Mouse (Mus musculus) embryonic facial prominence, embryonic 12.5 days (tissue): ENCODE data around the gene Galnt9. TPM values are rescaled to one million over a fixed set of nuclear protein-coding genes. Genes with fewer than 3 reads are reported as not detected.

ENCODE experiments used
- ATAC-seq: fragments of 200-750 bp; cut with Nextera tagmentation; 2 replicates; pipeline ENCODE4 v1.8.0; 2017; ENCODE audit not compliant: insufficient number of reproducible peaks, insufficient read depth, low FRiP score, low TSS enrichment
- H3K27ac ChIP-seq: fragments of 300-500 bp; sonication (generic); 2 replicates; pipeline ENCODE4 v1.5.1; 2016; ENCODE audit warnings: mild to moderate bottlenecking
- H3K27me3 ChIP-seq: fragments of 300-500 bp; sonication (generic); 2 replicates; pipeline ENCODE4 v1.6.1; 2016; ENCODE audit warnings: mild to moderate bottlenecking, moderate library complexity
- H3K36me3 ChIP-seq: fragments of 300-500 bp; sonication (generic); 2 replicates; pipeline ENCODE4 v1.6.1; 2016; ENCODE audit warnings: mild to moderate bottlenecking
- H3K4me1 ChIP-seq: fragments of 300-500 bp; sonication (generic); 2 replicates; pipeline ENCODE4 v1.6.1; 2016
- H3K4me2 ChIP-seq: fragments of 300-500 bp; sonication (generic); replicated peaks from 2 replicates; pipeline ENCODE4 v1.6.1; 2016; ENCODE audit warnings: mild to moderate bottlenecking, moderate library complexity
- H3K4me3 ChIP-seq: fragments of 300-500 bp; sonication (generic); 2 replicates; pipeline ENCODE4 v1.5.1; 2016; ENCODE audit warnings: mild to moderate bottlenecking
- H3K9ac ChIP-seq: fragments of 300-500 bp; sonication (generic); 2 replicates; pipeline ENCODE4 v1.6.1; 2016; ENCODE audit warnings: mild to moderate bottlenecking, moderate library complexity
- H3K9me3 ChIP-seq: fragments of 300-500 bp; sonication (generic); 2 replicates; pipeline ENCODE4 v1.6.1; 2016; ENCODE audit warnings: mild to moderate bottlenecking, moderate library complexity
- WGBS: fragments of 180-500 bp; shearing (Covaris S2); methylation state at CpG from one replicate; pipeline ENCODE4 v1.1.7; 2016; 5-methylcytosine and 5-hydroxymethylcytosine counted together
- polyA plus RNA-seq: library from polyadenylated mRNA; unstranded; fragments of >200 nt; fragmentation: Nextera tagmentation; extraction: Ambion mirVana; gene quantifications from 2 replicates; pipeline ENCODE4 v1.2.1, GENCODE M21; 2016

Gene Galnt9
- polyA plus RNA-seq, 1 experiment from 2014 or later = 1.6 TPM

DNA sequence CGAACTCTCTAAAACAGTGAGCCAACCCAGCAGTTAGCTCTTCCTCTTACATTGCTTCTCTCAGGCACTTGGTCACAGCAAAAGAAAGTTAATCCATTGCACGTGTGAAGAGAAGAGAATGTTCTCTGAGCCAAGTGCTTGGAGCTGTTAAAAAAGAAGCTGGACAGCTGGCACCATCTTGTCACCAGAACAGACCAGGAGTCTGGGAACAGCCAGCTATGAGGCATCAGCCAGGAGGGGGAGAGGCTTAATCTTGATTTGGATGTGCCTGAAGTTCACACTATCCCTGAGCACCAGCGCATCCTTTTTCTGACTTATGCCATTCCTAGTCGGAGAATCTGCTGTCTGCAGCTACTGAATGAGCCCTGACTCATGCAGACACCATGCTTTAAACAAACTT lies 30.4 kb upstream of the Galnt9 start:
- no peak overlapping the region for H3K4me3 ChIP-seq
- no peaks in the 10 kb centered on the region for H3K27me3 ChIP-seq
- 69% methylated on average over 4 of the region's 4 CpGs for WGBS
- H3K4me2 ChIP-seq = no peak overlapping the region
- no peaks in the 10 kb centered on the region for H3K4me1 ChIP-seq
- ATAC-seq = no peak
- no peak overlapping the region for H3K9ac ChIP-seq
- H3K9me3 ChIP-seq = no peaks in the 10 kb centered on the region
- H3K27ac ChIP-seq = no peak overlapping the region
- no peaks in the 10 kb centered on the region for H3K36me3 ChIP-seq

DNA sequence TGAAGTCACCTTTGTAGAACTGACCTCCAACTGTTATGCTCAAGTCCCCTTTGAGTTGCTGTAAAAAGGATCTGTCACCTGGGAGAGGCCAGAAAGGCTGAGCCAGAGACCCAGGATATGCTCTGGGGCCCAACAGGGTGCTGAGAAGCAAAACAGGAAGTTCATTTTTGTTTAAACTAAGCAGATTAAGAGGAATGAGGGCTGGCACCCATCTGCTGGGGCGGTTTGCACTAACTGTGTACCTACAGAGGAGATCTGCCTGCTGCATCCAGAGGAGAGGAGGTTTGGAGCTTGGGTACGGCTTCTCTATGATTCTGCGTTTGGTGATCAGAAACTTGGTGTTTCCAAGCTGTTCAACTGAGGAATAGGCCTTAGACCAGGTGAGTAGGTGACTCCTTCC lies 29.5 kb upstream of the Galnt9 start:
- Histone ChIP-seq H3K27me3 (no peaks in the 10 kb centered on the region), H3K9ac (no peak overlapping the region), H3K4me3 (no peak overlapping the region), H3K4me1 (no peaks in the 10 kb centered on the region), H3K9me3 (no peaks in the 10 kb centered on the region), H3K27ac (no peak overlapping the region), H3K36me3 (no peaks in the 10 kb centered on the region), H3K4me2 (no peak overlapping the region)
- no peak for ATAC-seq
- 85% methylated on average over 3 of the region's 3 CpGs for WGBS

DNA sequence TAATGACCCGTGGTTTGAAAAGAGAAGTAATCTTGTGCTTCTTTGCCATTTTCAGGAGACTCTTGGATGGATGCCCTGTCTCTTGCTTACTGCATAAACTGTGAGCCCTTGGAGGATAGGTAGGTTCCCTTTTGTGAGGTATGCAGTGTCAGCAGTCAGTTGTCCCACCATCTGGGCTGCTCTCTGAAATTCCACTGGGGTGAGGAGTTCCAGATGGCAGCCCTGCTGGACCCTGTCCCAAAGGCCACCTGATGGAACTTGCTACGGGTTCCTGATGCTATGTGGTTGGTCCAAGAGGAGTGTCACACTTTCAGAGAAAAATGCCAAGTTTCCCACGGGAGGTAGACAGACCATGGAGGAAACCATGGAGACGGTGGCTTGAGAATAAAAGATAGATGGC lies 27.8 kb upstream of the Galnt9 start:
- no peak for ATAC-seq
- Histone ChIP-seq H3K27ac (no peak overlapping the region), H3K9me3 (no peaks in the 10 kb centered on the region), H3K4me3 (no peak overlapping the region), H3K4me1 (no peaks in the 10 kb centered on the region), H3K36me3 (no peaks in the 10 kb centered on the region), H3K27me3 (no peaks in the 10 kb centered on the region; the same call in 1 of the 2 replicates), H3K4me2 (no peak overlapping the region), H3K9ac (no peak overlapping the region)
- WGBS = 80% methylated on average over 4 of the region's 4 CpGs

DNA sequence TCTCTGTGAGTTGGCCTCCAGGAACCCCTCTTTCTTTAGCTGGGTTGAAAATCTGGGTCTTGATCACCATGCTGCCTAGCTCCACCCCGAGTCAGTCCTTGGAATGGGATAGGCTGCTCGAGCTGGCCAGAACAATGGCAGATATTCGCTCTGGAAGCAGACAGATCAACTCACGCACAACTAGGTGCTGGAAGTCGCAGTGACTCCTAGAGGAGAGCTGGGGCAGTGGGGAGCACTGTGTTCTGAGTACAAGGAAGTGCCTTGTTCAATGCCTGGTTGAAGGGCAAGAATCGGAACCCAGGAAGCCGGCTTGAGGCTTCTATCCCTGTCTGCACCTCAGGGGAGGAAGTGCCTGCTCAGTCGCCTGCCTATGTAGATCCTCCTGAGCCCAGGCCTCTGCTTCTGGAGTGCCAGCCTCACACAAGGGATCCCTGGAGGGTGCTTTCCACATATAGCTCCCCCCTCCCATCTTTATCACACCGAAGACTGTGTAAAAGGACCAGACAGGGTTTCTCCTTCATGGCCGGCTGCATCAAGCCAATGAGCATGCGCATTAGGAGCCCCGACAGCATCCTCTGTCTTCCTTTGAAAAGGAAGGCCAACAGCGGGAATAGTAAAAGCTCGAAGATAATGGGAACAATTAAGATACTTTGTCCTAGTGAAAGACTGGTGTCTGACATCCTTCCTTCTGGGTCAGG lies 25.9 kb upstream of the Galnt9 start:
- no peak overlapping the region for H3K4me3 ChIP-seq
- H3K36me3 ChIP-seq = no peaks in the 10 kb centered on the region
- H3K27me3 ChIP-seq = no peaks in the 10 kb centered on the region; the same call in 1 of the 2 replicates
- no peaks in the 10 kb centered on the region for H3K9me3 ChIP-seq
- no peak overlapping the region for H3K4me2 ChIP-seq
- ATAC-seq = no peak
- WGBS = 33% methylated on average over 14 of the region's 14 CpGs
- H3K9ac ChIP-seq = no peak overlapping the region
- H3K27ac ChIP-seq = no peak overlapping the region
- no peaks in the 10 kb centered on the region for H3K4me1 ChIP-seq

DNA sequence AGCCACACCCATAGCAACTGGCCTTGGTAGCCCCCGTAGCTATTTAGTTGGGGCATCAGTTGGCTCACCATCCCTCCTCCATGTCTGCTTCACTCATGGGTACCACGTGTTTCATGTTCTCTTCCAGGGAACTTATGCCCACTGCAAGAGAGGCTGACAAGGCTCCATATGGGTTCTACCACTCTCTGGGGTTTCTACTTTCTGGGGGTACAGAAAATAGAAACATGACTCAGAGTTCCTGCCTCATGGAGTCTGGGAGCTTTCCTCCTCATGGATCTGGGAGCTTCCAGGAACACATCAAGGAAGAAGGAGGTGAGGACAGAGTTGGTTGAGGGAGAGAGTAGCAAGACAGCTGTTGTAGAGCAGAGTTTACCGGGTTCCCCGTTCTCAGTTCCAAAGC lies 23.2 kb upstream of the Galnt9 start:
- no peaks in the 10 kb centered on the region; the same call in 1 of the 2 replicates for H3K27me3 ChIP-seq
- no peaks in the 10 kb centered on the region for H3K9me3 ChIP-seq
- H3K9ac ChIP-seq = no peak overlapping the region
- H3K27ac ChIP-seq = no peak overlapping the region
- H3K36me3 ChIP-seq = no peaks in the 10 kb centered on the region
- H3K4me2 ChIP-seq = no peak overlapping the region
- no peak overlapping the region for H3K4me3 ChIP-seq
- H3K4me1 ChIP-seq = no peaks in the 10 kb centered on the region
- 89% methylated on average over 4 of the region's 4 CpGs for WGBS
- ATAC-seq = no peak

DNA sequence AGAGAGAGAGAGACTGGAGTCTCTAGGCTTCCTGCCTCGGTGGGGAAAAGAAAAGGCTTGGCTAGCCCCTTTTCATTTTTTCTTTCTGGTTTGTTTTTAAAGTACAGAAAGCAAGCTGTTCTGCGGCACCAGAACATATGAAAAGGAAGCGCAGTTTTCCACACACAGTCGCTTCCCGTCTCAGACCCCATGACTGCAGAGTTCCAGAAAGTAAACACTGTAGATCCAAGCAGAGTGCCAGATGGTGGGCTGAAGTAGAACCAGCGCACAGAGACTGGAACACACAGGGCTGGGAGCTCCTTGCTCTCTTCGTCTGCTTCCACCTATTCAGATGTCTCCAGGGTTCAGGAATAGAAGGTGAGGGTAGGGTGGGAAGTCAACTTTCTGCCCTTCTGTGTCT lies 22.3 kb upstream of the Galnt9 start:
- Histone ChIP-seq H3K4me2 (no peak overlapping the region), H3K27ac (no peak overlapping the region), H3K27me3 (no peaks in the 10 kb centered on the region; the same call in 1 of the 2 replicates), H3K9ac (no peak overlapping the region), H3K4me1 (no peaks in the 10 kb centered on the region), H3K9me3 (no peaks in the 10 kb centered on the region), H3K4me3 (no peak overlapping the region), H3K36me3 (no peaks in the 10 kb centered on the region)
- ATAC-seq = no peak
- WGBS = 56% methylated on average over 7 of the region's 7 CpGs

DNA sequence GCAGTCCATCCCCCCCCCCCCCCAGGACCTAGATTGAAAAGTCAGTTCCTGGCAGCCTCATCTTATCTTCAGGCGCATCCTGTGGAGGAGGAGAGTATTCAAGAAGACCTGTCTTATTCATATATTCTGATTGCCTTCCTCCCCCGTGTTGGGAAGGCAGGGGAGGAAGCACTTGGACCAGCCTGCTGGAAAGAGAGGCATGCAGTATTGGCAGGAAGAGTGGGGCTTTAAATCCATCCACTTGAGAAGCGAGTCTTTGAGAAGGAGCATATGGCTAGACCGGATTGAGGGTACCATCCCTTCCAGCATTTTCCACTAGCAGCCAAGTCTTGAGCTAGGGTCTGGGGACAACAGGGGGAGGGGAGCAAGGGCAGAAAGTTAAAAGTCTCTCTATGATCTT lies 20.9 kb upstream of the Galnt9 start:
- H3K27me3 ChIP-seq = no peaks in the 10 kb centered on the region; the same call in 1 of the 2 replicates
- no peak overlapping the region for H3K27ac ChIP-seq
- H3K4me2 ChIP-seq = no peak overlapping the region
- no peaks in the 10 kb centered on the region for H3K4me1 ChIP-seq
- no peak for ATAC-seq
- no peaks in the 10 kb centered on the region for H3K36me3 ChIP-seq
- H3K4me3 ChIP-seq = no peak overlapping the region
- H3K9ac ChIP-seq = no peak overlapping the region
- WGBS = 83% methylated on average over 4 of the region's 4 CpGs
- no peaks in the 10 kb centered on the region for H3K9me3 ChIP-seq

DNA sequence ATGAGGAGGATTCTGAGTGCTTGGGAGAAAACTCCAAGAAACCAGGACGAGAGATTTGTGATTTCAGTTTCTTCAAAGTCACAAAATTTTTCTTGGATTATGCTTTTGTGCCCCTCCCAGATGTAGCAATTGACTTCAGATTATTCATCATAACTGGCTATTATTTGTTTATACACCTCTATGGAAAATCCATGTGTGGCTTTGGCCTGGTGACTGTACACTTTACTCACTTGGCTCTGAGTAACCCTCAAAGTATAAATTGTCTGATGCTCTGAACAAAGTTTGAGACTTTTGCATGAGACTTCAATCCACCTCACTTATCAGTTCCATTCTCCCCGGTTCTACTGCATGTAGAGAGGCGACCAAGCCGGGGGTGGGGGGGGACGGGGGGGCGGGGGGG lies 18.5 kb upstream of the Galnt9 start:
- H3K4me1 ChIP-seq = no peaks in the 10 kb centered on the region
- WGBS = 77% methylated on average over 6 of the region's 6 CpGs
- H3K4me2 ChIP-seq = no peak overlapping the region
- no peaks in the 10 kb centered on the region for H3K9me3 ChIP-seq
- no peak overlapping the region for H3K27ac ChIP-seq
- no peak for ATAC-seq
- H3K4me3 ChIP-seq = no peak overlapping the region
- no peaks in the 10 kb centered on the region for H3K36me3 ChIP-seq
- no peak overlapping the region for H3K9ac ChIP-seq
- no peaks in the 10 kb centered on the region; the same call in 1 of the 2 replicates for H3K27me3 ChIP-seq

DNA sequence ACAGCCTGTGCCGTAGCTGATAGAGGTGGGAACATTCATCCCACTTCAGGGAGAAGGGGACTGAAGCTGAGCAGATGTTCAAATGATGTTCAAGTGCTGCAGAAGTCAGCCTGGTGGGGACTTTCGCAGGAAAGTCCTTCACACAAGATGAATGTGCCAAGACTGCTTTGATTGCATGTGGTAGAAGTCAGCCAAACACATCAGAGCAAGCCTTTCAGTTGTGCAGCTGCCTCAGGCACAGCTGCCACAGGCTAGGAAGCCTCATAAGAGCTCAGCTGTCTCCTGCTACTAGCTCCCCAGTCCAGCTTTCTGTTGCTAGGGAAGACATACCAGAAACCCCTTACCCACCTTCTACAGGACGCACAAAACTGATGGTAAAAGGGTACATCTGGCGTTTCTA lies 17.6 kb upstream of the Galnt9 start:
- 81% methylated on average over 4 of the region's 4 CpGs for WGBS
- no peak for ATAC-seq

DNA sequence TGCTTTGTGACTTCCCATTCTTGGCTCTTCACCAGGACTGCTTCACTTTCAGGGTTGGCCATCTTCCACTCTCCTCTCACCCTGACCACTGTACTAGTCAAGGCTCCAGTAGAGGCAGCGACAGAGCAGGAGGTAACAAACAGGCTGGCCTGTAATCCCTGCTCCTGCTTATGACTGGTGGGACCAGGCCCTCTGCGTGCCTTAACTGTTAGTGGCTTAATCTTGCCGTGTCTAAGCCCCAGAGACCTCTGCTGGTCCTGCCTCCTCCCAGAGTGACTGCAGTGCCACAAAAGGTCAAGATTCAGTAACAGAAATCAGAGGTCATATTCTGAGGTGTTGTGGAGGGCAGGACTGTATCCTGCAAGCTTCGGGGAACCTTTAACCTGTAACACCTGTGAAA lies 13.1 kb upstream of the Galnt9 start:
- H3K4me2 ChIP-seq = no peak overlapping the region
- ATAC-seq = no peak
- no peak overlapping the region for H3K27ac ChIP-seq
- no peak overlapping the region for H3K9ac ChIP-seq
- no peaks in the 10 kb centered on the region for H3K9me3 ChIP-seq
- H3K36me3 ChIP-seq = no peaks in the 10 kb centered on the region
- H3K27me3 ChIP-seq = no peaks in the 10 kb centered on the region
- WGBS = 56% methylated on average over 4 of the region's 4 CpGs
- no peak overlapping the region for H3K4me3 ChIP-seq
- no peaks in the 10 kb centered on the region for H3K4me1 ChIP-seq

More for the DNA sequence above, 17.6 kb upstream of the Galnt9 start:
- H3K4me2 ChIP-seq = no peak overlapping the region
- H3K4me3 ChIP-seq = no peak overlapping the region
- H3K4me1 ChIP-seq = no peaks in the 10 kb centered on the region
- no peak overlapping the region for H3K27ac ChIP-seq
- H3K9ac ChIP-seq = no peak overlapping the region
- H3K27me3 ChIP-seq = no peaks in the 10 kb centered on the region
- H3K36me3 ChIP-seq = no peaks in the 10 kb centered on the region
- H3K9me3 ChIP-seq = no peaks in the 10 kb centered on the region

DNA sequence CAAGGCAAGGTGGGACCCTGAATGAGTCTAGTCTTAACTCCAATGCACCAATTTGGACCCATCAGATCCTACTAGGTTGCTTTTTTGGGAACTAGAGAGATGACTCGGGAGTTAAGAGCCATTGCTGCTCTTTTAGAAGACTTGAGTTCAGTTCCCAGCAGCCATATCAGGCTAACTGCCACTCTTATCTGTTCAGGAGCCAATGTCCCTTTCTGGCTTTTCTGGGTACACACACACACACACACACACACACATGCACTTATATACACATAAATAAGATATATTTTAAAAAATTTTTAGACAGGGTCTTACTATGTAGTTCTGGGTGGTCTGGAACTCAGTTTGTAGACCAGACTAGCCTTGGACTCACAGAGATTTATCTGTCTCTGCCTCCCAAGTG lies 9.8 kb upstream of the Galnt9 start:
- WGBS = 70% methylated on average over 1 of the region's 1 CpGs
- H3K27me3 ChIP-seq = 0 out of 2 replicates have a peak, but pooled peaks cover 1% of the 10 kb centered on the region
- H3K9me3 ChIP-seq = no peaks in the 10 kb centered on the region
- no peaks in the 10 kb centered on the region for H3K4me1 ChIP-seq
- no peak overlapping the region for H3K4me2 ChIP-seq
- no peak overlapping the region for H3K4me3 ChIP-seq
- H3K9ac ChIP-seq = no peak overlapping the region
- no peak overlapping the region for H3K27ac ChIP-seq
- no peak for ATAC-seq
- no peaks in the 10 kb centered on the region for H3K36me3 ChIP-seq

DNA sequence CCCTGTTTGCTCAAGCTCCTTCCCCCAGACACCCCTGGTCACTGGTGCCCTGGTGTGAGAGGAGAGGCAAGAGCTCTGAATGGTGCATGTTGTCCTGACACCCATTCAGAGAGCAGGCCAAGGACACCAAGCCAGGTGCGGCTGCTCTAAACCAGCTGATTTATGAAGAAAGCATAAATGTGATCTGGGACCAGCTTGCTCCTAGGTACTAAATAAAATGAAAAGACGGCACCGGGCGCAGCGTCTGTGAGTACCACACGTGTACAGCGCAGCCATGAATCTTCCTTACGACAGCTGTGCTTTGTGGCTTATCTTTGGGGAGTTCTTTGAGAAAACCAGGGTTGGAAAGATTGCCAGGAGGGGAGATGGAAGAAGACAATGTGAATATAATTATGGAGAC lies 8.2 kb upstream of the Galnt9 start:
- ATAC-seq = no peak
- Histone ChIP-seq H3K4me1 (no peaks in the 10 kb centered on the region), H3K9me3 (no peaks in the 10 kb centered on the region), H3K27ac (no peak overlapping the region), H3K36me3 (no peaks in the 10 kb centered on the region), H3K9ac (no peak overlapping the region), H3K4me3 (no peak overlapping the region), H3K27me3 (peaks cover 12% of the 10 kb centered on the region; the same call in 1 of the 2 replicates), H3K4me2 (no peak overlapping the region)
- 92% methylated on average over 8 of the region's 8 CpGs for WGBS
